In the genomic region with DNA sequence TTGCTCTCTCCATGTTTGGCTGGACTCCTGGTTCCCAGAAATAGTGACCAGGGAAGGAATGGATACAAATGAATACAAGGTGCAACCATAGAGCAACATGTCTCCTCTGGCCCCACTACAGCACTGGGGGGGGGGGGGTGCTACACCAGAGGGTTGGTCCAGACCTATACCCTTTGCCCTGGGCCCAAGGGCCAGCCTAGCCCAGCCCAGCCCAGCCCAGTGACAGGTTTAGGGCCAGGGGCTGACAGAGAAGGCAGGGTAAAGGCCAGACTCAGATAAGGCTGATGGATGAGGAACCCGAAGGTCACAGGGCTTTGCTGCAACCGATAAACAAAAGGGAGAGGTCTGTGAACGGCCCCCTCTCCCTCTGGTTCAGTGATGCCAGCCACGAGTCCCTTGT, we compare ENCODE assay signal across 21 mouse cellular contexts. TPM values are rescaled to one million over a fixed set of nuclear protein-coding genes. Genes with fewer than 3 reads are reported as not detected.
"Had no signal": no experiment of that assay in that cellular context is flagged by ENCODE, and none has a peak within 500 bp of the region (broad histone marks: within the 10 kb centered on the region; RNA-seq: fewer than 3 reads in every experiment).

No protein-coding gene starts in this region.

- H3K9ac ChIP-seq: liver, embryonic 15.5 days; liver, postnatal 0 days; lung, embryonic 15.5 days; midbrain, embryonic 12.5 days; neural tube, embryonic 13.5 days; neural tube, embryonic 15.5 days had no signal

- H3K27ac ChIP-seq: liver, embryonic 15.5 days; lung, embryonic 15.5 days; midbrain, embryonic 10.5 days; midbrain, embryonic 12.5 days; neural tube, embryonic 13.5 days; neural tube, embryonic 15.5 days had no signal

- H3K36me3 ChIP-seq: liver, embryonic 15.5 days; lung, embryonic 15.5 days had no signal

- H3K4me3 ChIP-seq: liver, embryonic 15.5 days; lung, embryonic 15.5 days; midbrain, embryonic 10.5 days; midbrain, embryonic 12.5 days; myocyte; neural tube, embryonic 13.5 days; neural tube, embryonic 15.5 days had no signal

- H3K4me2 ChIP-seq: liver, embryonic 15.5 days; lung, embryonic 15.5 days; midbrain, embryonic 12.5 days; neural tube, embryonic 13.5 days; neural tube, embryonic 15.5 days had no signal

- H3K4me1 ChIP-seq: lung, embryonic 15.5 days; midbrain, embryonic 12.5 days; neural tube, embryonic 13.5 days had no signal

- H3K9me3 ChIP-seq: liver, embryonic 15.5 days; lung, embryonic 15.5 days; midbrain, embryonic 10.5 days; midbrain, embryonic 12.5 days; neural tube, embryonic 13.5 days; neural tube, embryonic 15.5 days had no signal

- ATAC-seq: liver, postnatal 0 days; midbrain, embryonic 16.5 days had no signal

- DNase-seq: liver, postnatal 0 days; lung, adult 2 months; lung, postnatal 10 days; lung, postnatal 4 days; midbrain, embryonic 14.5 days; right cerebral cortex, postnatal 14 days; spleen, adult 18-20 months; thymus, adult 18-20 months; thymus, postnatal 14 days; thymus, postnatal 36 days had no signal

RNA-seq across cellular contexts. Expression of a gene that starts 15.4 kb away (rescaled TPM):
- polyA plus RNA-seq: liver, embryonic 15.5 days; liver, postnatal 0 days; lung, embryonic 15.5 days; myocyte; thymus, postnatal 0 days had no signal

RNA-seq across cellular contexts. Expression of a gene that starts 28.1 kb away (rescaled TPM):
- polyA plus RNA-seq: lung, embryonic 15.5 days; midbrain, embryonic 10.5 days; neural tube, embryonic 11.5 days; stomach, embryonic 14.5 days; thymus, postnatal 0 days had no signal

RNA-seq across cellular contexts. Expression of a gene that starts 43.0 kb away (rescaled TPM):
- polyA plus RNA-seq: liver, embryonic 15.5 days; liver, postnatal 0 days; lung, embryonic 15.5 days; midbrain, embryonic 10.5 days; midbrain, embryonic 12.5 days; midbrain, embryonic 14.5 days; neural tube, embryonic 11.5 days; neural tube, embryonic 13.5 days; stomach, embryonic 14.5 days; thymus, postnatal 0 days had no signal
